In the genomic region with DNA sequence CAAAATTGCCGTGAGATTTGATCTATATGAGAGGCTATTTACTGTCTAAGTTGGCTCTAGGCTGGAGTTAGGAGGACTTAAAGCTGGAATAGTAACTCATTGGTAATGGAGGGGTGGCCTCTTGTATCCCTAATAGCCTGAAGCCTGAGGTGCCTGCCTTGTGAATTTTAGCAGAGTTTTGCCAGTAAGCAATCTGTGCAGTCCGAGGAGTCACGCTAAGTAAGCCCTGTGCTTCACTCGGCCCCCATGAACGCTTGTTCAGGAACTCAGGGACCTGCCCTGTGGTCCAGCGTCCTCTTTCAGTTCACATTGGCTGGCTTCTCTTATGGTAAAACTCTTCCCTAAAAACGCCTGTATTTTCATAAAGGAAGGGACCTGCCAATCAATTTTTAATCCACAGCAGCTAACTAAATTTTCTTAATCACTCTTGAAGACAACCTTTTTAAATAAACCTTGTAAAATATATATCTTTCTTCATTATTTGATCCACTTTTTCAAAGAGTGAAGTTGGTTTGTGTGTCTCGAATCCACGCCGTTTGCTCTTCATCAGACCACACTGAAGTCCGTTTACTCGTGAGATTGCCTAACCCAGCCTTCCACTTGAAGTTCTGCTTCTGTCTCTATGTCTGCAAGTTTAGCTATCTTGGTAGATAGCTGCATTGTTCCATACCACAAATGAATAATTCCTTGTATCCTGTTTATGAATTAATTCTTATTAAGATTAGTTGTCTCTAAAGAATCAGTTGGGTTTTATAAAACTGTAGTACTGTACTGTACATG, we compare ENCODE assay signal across 15 mouse cellular contexts. TPM values are rescaled to one million over a fixed set of nuclear protein-coding genes. Genes with fewer than 3 reads are reported as not detected.
DNase-seq lines count a peak whose midpoint lies in the region; ATAC-seq and TF ChIP-seq lines count a peak whose summit lies in the region.
"Had no signal": no experiment of that assay in that cellular context is flagged by ENCODE, and none has a peak within 500 bp of the region (broad histone marks: within the 10 kb centered on the region; RNA-seq: fewer than 3 reads in every experiment).

No protein-coding gene starts in this region.

- H3K27me3 ChIP-seq in lung, embryonic 14.5 days (ENCODE audit: insufficient read depth, low read length): no peaks in the 10 kb centered on the region
- peaks cover 6% of the 10 kb centered on the region; the same call in 1 of the 2 replicates for H3K27me3 ChIP-seq in limb, embryonic 14.5 days (ENCODE audit: control insufficient read depth, insufficient read depth, low read length)
- no peaks in the 10 kb centered on the region for H3K27me3 ChIP-seq in stomach, embryonic 14.5 days (ENCODE audit: control insufficient read depth, insufficient read depth, low read length)

- H3K4me1 ChIP-seq in lung, embryonic 14.5 days (ENCODE audit: insufficient read depth): no peaks in the 10 kb centered on the region
- H3K4me1 ChIP-seq in limb, embryonic 14.5 days (ENCODE audit: control insufficient read depth, insufficient read depth, low read length): no peaks in the 10 kb centered on the region
- H3K4me1 ChIP-seq in stomach, embryonic 14.5 days (ENCODE audit: control insufficient read depth, insufficient read depth, low read length): no peaks in the 10 kb centered on the region
- H3K4me1 ChIP-seq: heart, embryonic 12.5 days had no signal

- DNase-seq in heart, adult 11 months: peak; percentile 16
- DNase-seq in heart, postnatal 25 days (ENCODE audit: low spot score): no peak
- no peak for DNase-seq in lung, embryonic 14.5 days
- DNase-seq in lung, postnatal 25 days (ENCODE audit: low spot score): no peak
- DNase-seq in limb, embryonic 14.5 days (ENCODE audit: low spot score): no peak
- DNase-seq in c-Kit-positive CD71-positive TER-119-positive erythroid progenitor cells, embryonic 14.5 days (ENCODE audit: low spot score): no peak
- DNase-seq: adrenal gland, postnatal 14 days; cerebellum, adult 18-20 months; layer of hippocampus, postnatal 36 days; thymus, postnatal 4 days had no signal

- H3K27ac ChIP-seq in lung, embryonic 14.5 days (ENCODE audit: low read depth): peak overlapping the region; percentile 26; the same call in 1 of the 2 replicates
- H3K27ac ChIP-seq in limb, embryonic 14.5 days (replicated peaks; ENCODE audit: low read depth, low read length): no peak overlapping the region
- peak overlapping the region; percentile 45; the same call in 1 of the 2 replicates for H3K27ac ChIP-seq in stomach, embryonic 14.5 days (ENCODE audit: low read length)
- H3K27ac ChIP-seq: midbrain, embryonic 15.5 days had no signal

- H3K9me3 ChIP-seq in lung, embryonic 14.5 days (ENCODE audit: low read depth, low read length): no peaks in the 10 kb centered on the region
- no peaks in the 10 kb centered on the region for H3K9me3 ChIP-seq in limb, embryonic 14.5 days (ENCODE audit: control insufficient read depth, low read length)
- H3K9me3 ChIP-seq in stomach, embryonic 14.5 days (ENCODE audit: control insufficient read depth, low read depth, low read length): no peaks in the 10 kb centered on the region
- H3K9me3 ChIP-seq: heart, embryonic 12.5 days; midbrain, embryonic 15.5 days had no signal

- 57% methylated on average over 12 of the region's 12 CpGs for WGBS in lung, embryonic 14.5 days
- WGBS in limb, embryonic 14.5 days: 69% methylated on average over 12 of the region's 12 CpGs
- WGBS in stomach, embryonic 14.5 days: 52% methylated on average over 12 of the region's 12 CpGs

- intact Hi-C loops in heart, postnatal 25 days (cut with DNase I): no loop called here

- no peaks in the 10 kb centered on the region for H3K36me3 ChIP-seq in lung, embryonic 14.5 days (ENCODE audit: insufficient read depth)
- H3K36me3 ChIP-seq in limb, embryonic 14.5 days (ENCODE audit: control insufficient read depth, insufficient read depth, low read length): no peaks in the 10 kb centered on the region
- no peaks in the 10 kb centered on the region for H3K36me3 ChIP-seq in stomach, embryonic 14.5 days (ENCODE audit: control insufficient read depth, insufficient read depth, low read length)
- H3K36me3 ChIP-seq: heart, embryonic 12.5 days; midbrain, embryonic 15.5 days had no signal

- no peak for ATAC-seq in lung, embryonic 14.5 days (ENCODE audit: insufficient read depth)
- no peak for ATAC-seq in limb, embryonic 14.5 days (ENCODE audit: low FRiP score, low read depth)
- no peak for ATAC-seq in stomach, embryonic 14.5 days (ENCODE audit: insufficient number of reproducible peaks, insufficient read depth, low FRiP score, low read depth)
- ATAC-seq in inflammation-experienced regulatory T-cells, adult 6 months: no peak
- ATAC-seq: midbrain, embryonic 15.5 days had no signal

- H3K4me2 ChIP-seq in lung, embryonic 14.5 days: peak overlapping the region; percentile 47
- H3K4me2 ChIP-seq in limb, embryonic 14.5 days (replicated peaks; ENCODE audit: low read depth, low read length, severe bottlenecking): 0 out of 2 replicates have a peak overlapping the region, but pooled peaks have one; percentile 21
- H3K4me2 ChIP-seq in stomach, embryonic 14.5 days (replicated peaks; ENCODE audit: low read depth, low read length): peak overlapping the region; percentile 31
- H3K4me2 ChIP-seq: heart, embryonic 12.5 days; midbrain, embryonic 15.5 days had no signal

- peak overlapping the region; percentile 46 for H3K4me3 ChIP-seq in lung, embryonic 14.5 days (ENCODE audit: low read depth, low read length)
- peak overlapping the region; percentile 16 for H3K4me3 ChIP-seq in limb, embryonic 14.5 days (replicated peaks; ENCODE audit: low read length)
- H3K4me3 ChIP-seq in stomach, embryonic 14.5 days (ENCODE audit: low read depth, low read length): peak overlapping the region; percentile 30
- H3K4me3 ChIP-seq: heart, embryonic 12.5 days; midbrain, embryonic 15.5 days had no signal

- TF ChIP-seq CTCF in lung, embryonic 14.5 days (IDR thresholded peaks at IDR 0.05; ENCODE audit: low read depth): no peak

- H3K9ac ChIP-seq in lung, embryonic 14.5 days: peak overlapping the region; percentile 32
- H3K9ac ChIP-seq in limb, embryonic 14.5 days (ENCODE audit: low read depth, low read length, severe bottlenecking): no peak overlapping the region
- H3K9ac ChIP-seq in stomach, embryonic 14.5 days (replicated peaks; ENCODE audit: low read depth, low read length): peak overlapping the region; percentile 30; the same call in 1 of the 2 replicates
- H3K9ac ChIP-seq: heart, embryonic 12.5 days; midbrain, embryonic 15.5 days had no signal

- no peak for TF ChIP-seq POLR2A in limb, embryonic 14.5 days (IDR thresholded peaks at IDR 0.05; ENCODE audit: borderline replicate concordance, extremely low read depth, insufficient read depth, insufficient read length)

RNA-seq across cellular contexts. Expression of gene Rnf43, which starts 3.9 kb away (rescaled TPM):
- under 1 TPM; 0.20 to 0.21 TPM for total RNA-seq in heart, postnatal 25 days (2021)
- polyA plus RNA-seq in lung, embryonic 14.5 days (2014; fragmentation: Nextera tagmentation; extraction: Ambion mirVana): 18.0 and 21.5 TPM in 2 replicates
- 4.7 and 4.9 TPM in 2 replicates for polyA plus RNA-seq in limb, embryonic 14.5 days (2012; rRNA removed)
- polyA plus RNA-seq in limb, embryonic 14.5 days (2014; fragmentation: Nextera tagmentation; extraction: Ambion mirVana): 6.5 and 9.5 TPM in 2 replicates
- polyA plus RNA-seq in stomach, embryonic 14.5 days (2014; fragmentation: Nextera tagmentation; extraction: Ambion mirVana): 19.7 and 20.2 TPM in 2 replicates
- 10 to 100 TPM; 35.2 to 53.0 (median 47.2) TPM for polyA plus RNA-seq in inflammation-experienced regulatory T-cells, adult 6 months (2017; shearing (Covaris generic))
- polyA plus RNA-seq: C2C12 had no signal

RNA-seq across cellular contexts. Expression of gene Hsf5, which starts 49.5 kb away (rescaled TPM):
- total RNA-seq in heart, postnatal 25 days (2021): not detected
- polyA plus RNA-seq in lung, embryonic 14.5 days (2014; fragmentation: Nextera tagmentation; extraction: Ambion mirVana): 0.38 and 0.41 TPM in 2 replicates
- 0.15 and 0.26 TPM in 2 replicates for polyA plus RNA-seq in limb, embryonic 14.5 days (2012; rRNA removed)
- 0.21 and 0.25 TPM in 2 replicates for polyA plus RNA-seq in limb, embryonic 14.5 days (2014; fragmentation: Nextera tagmentation; extraction: Ambion mirVana)
- 0.21 and 0.41 TPM in 2 replicates for polyA plus RNA-seq in stomach, embryonic 14.5 days (2014; fragmentation: Nextera tagmentation; extraction: Ambion mirVana)
- under 1 TPM; 0.21 to 0.34 (median 0.23) TPM for polyA plus RNA-seq in inflammation-experienced regulatory T-cells, adult 6 months (2017; shearing (Covaris generic))
- total RNA-seq: adrenal gland, postnatal 14 days had no signal
